Mouse (Mus musculus) forebrain, embryonic 11.5 days (tissue): Measurements from ENCODE around the gene Ppp1r35. TPM values are rescaled to one million over a fixed set of nuclear protein-coding genes. Genes with fewer than 3 reads are reported as not detected.

Experiments
- ATAC-seq: fragments of 200-750 bp; cut with Nextera tagmentation; replicated peaks from 2 replicates; pipeline ENCODE4 v1.8.0; 2017; ENCODE audit warnings: moderate TSS enrichment; ENCODE audit not compliant: low FRiP score
- DNase-seq: peaks from one replicate; pipeline ENCODE4 v3.0.0-alpha.2; 2017; ENCODE audit warnings: low spot score
- H3K27ac ChIP-seq: fragments of 300-500 bp; sonication (generic); 2 replicates; pipeline ENCODE4 v1.5.1; 2014; ENCODE audit warnings: low read depth, low read length
- H3K27me3 ChIP-seq: fragments of 300-500 bp; sonication (generic); 2 replicates; pipeline ENCODE4 v1.6.1; 2014; ENCODE audit warnings: mild to moderate bottlenecking, low read length, mixed read lengths; ENCODE audit not compliant: control insufficient read depth, insufficient read depth
- H3K36me3 ChIP-seq: fragments of 300-500 bp; sonication (generic); 2 replicates; pipeline ENCODE4 v1.6.1; 2014; ENCODE audit warnings: mild to moderate bottlenecking, low read length, moderate library complexity, mixed read lengths; ENCODE audit not compliant: control insufficient read depth, insufficient read depth
- H3K4me1 ChIP-seq: fragments of 300-500 bp; sonication (generic); replicated peaks from 2 replicates; pipeline ENCODE4 v1.6.1; 2014; ENCODE audit warnings: low read length, mixed read lengths; ENCODE audit not compliant: control insufficient read depth, insufficient read depth
- H3K4me2 ChIP-seq: fragments of 300-500 bp; sonication (generic); 2 replicates; pipeline ENCODE4 v1.6.1; 2014; ENCODE audit warnings: low read depth, mild to moderate bottlenecking, low read length, moderate library complexity, mixed read lengths; ENCODE audit not compliant: severe bottlenecking
- H3K4me3 ChIP-seq: fragments of 300-500 bp; sonication (generic); 2 replicates; pipeline ENCODE4 v1.5.1; 2014; ENCODE audit warnings: low read depth, low read length
- H3K9ac ChIP-seq: fragments of 300-500 bp; sonication (generic); 2 replicates; pipeline ENCODE4 v1.6.1; 2014; ENCODE audit warnings: low read length
- H3K9me3 ChIP-seq: fragments of 300-500 bp; sonication (generic); 2 replicates; pipeline ENCODE4 v1.6.1; 2016; ENCODE audit warnings: low read length, mixed read lengths; ENCODE audit not compliant: control insufficient read depth
- WGBS: fragments of 180-500 bp; shearing (Covaris S2); extraction: QIAGEN DNeasy Blood & Tissue Kit; methylation state at CpG from one replicate; pipeline ENCODE4 v1.1.7; 2014; 5-methylcytosine and 5-hydroxymethylcytosine counted together
- polyA plus RNA-seq: library from polyadenylated mRNA; unstranded; fragments of >200 nt; fragmentation: Nextera tagmentation; extraction: Ambion mirVana; gene quantifications from 2 replicates; pipeline ENCODE4 v1.2.1, GENCODE M21; 2014

The Ppp1r35 gene
- polyA plus RNA-seq, 1 experiment from 2014 or later: 72.8 TPM

GRCm38 (mm10) chr5:137756106-137756505 is 22.5 kb upstream of the Ppp1r35 start:
- H3K9me3 ChIP-seq: no peaks in the 10 kb centered on the region
- DNase-seq: no peak
- H3K27ac ChIP-seq: no peak overlapping the region
- no peak overlapping the region for H3K4me3 ChIP-seq
- no peak overlapping the region for H3K4me2 ChIP-seq
- ATAC-seq: no peak
- no peaks in the 10 kb centered on the region; the same call in 1 of the 2 replicates for H3K36me3 ChIP-seq
- H3K9ac ChIP-seq: no peak overlapping the region
- WGBS: 77% methylated on average over 3 of the region's 3 CpGs
- H3K27me3 ChIP-seq: no peaks in the 10 kb centered on the region
- no peaks in the 10 kb centered on the region for H3K4me1 ChIP-seq

GRCm38 (mm10) chr5:137756882-137757661 is 21.6 kb upstream of the Ppp1r35 start:
- Histone ChIP-seq H3K4me1 (no peaks in the 10 kb centered on the region), H3K9me3 (no peaks in the 10 kb centered on the region), H3K27me3 (no peaks in the 10 kb centered on the region), H3K9ac (no peak overlapping the region), H3K4me2 (no peak overlapping the region), H3K27ac (no peak overlapping the region), H3K4me3 (no peak overlapping the region), H3K36me3 (no peaks in the 10 kb centered on the region; the same call in 1 of the 2 replicates)
- DNase-seq (peak; percentile 92), ATAC-seq (peak; percentile 54; the same call in 1 of the 2 replicates)
- 46% methylated on average over 10 of the region's 10 CpGs for WGBS

GRCm38 (mm10) chr5:137757887-137758286 is 20.8 kb upstream of the Ppp1r35 start:
- Histone ChIP-seq H3K9ac (no peak overlapping the region), H3K9me3 (no peaks in the 10 kb centered on the region), H3K36me3 (no peaks in the 10 kb centered on the region; the same call in 1 of the 2 replicates), H3K4me1 (no peaks in the 10 kb centered on the region), H3K4me3 (no peak overlapping the region), H3K27me3 (no peaks in the 10 kb centered on the region), H3K4me2 (no peak overlapping the region), H3K27ac (no peak overlapping the region)
- 0 out of 2 replicates have a peak, but pooled peaks have one; percentile 32 for ATAC-seq
- 84% methylated on average over 6 of the region's 6 CpGs for WGBS
- DNase-seq: no peak

DNA sequence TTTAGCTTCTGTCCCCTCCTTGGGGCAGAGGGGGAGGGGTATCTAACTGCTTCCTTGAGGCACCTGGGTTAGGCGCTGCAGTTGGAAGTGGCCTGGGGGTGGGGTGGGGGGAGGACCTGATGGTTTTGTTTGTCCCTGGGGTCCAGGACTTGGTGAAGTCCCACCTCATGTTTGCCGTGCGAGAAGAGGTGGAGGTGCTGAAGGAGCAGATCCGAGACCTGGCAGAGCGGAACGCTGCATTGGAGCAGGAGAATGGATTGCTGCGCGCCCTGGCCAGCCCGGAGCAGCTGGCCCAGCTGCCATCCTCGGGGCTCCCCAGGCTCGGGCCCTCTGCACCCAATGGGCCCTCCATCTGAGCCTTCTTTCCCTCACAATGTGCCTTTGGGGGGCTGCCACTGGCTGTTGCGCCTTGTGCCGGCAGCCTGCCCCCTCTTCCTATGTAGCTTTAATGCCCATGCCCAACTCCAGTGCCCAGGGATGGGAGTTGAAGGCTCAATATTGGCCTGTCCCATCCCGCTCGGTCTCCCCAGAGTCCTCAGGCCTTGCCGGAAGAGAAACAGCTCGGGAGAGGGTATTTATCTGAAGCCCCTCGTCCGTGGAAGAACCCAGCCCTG is 19.6 kb upstream of the Ppp1r35 start:
- no peak for ATAC-seq
- H3K27me3 ChIP-seq: no peaks in the 10 kb centered on the region
- no peak overlapping the region for H3K4me2 ChIP-seq
- no peaks in the 10 kb centered on the region for H3K4me1 ChIP-seq
- no peak overlapping the region for H3K27ac ChIP-seq
- WGBS: 91% methylated on average over 19 of the region's 19 CpGs
- no peaks in the 10 kb centered on the region for H3K9me3 ChIP-seq
- H3K36me3 ChIP-seq: no peaks in the 10 kb centered on the region; the same call in 1 of the 2 replicates
- H3K4me3 ChIP-seq: no peak overlapping the region
- no peak for DNase-seq
- no peak overlapping the region for H3K9ac ChIP-seq

DNA sequence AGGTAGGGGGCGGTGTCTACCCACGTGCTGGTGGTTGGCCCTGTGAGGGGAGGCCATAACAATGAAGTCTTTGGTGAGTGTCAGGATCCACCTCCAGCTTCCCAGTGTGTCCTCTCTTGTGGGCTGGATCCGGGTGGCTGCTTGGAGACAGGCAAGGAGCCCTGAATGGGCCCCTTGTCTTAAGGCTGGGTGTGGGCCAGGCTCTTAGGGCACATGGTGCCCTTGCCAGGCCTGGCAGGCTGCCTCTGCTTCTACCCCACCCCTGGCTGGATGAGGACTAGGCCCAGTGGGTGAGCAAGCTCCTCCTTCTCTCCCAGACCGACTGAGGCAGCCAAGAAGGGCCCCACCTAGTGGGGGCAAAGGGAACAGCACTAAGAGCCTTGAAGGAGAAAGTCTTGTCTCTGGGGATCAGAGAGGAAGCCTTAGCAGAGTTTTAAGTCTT is 18.7 kb upstream of the Ppp1r35 start:
- Histone ChIP-seq H3K36me3 (no peaks in the 10 kb centered on the region; the same call in 1 of the 2 replicates), H3K9me3 (no peaks in the 10 kb centered on the region), H3K4me2 (no peak overlapping the region), H3K27ac (no peak overlapping the region), H3K4me1 (no peaks in the 10 kb centered on the region), H3K4me3 (no peak overlapping the region), H3K27me3 (no peaks in the 10 kb centered on the region), H3K9ac (no peak overlapping the region)
- 42% methylated on average over 4 of the region's 4 CpGs for WGBS
- DNase-seq (peak; percentile 86), ATAC-seq (0 out of 2 replicates have a peak, but pooled peaks have one; percentile 47)

- no peak overlapping the region for H3K27ac ChIP-seq
- 61% methylated on average over 9 of the region's 9 CpGs for WGBS
- no peak for ATAC-seq
These were observed 13.9 kb upstream of the Ppp1r35 start for GRCm38 (mm10) chr5:137764609-137765340.

GRCm38 (mm10) chr5:137766270-137766669 is 12.4 kb upstream of the Ppp1r35 start:
- no peak for DNase-seq
- H3K9me3 ChIP-seq: no peaks in the 10 kb centered on the region
- no peak overlapping the region for H3K4me3 ChIP-seq
- H3K27ac ChIP-seq: no peak overlapping the region
- no peaks in the 10 kb centered on the region for H3K36me3 ChIP-seq
- H3K4me1 ChIP-seq: no peaks in the 10 kb centered on the region
- no peak for ATAC-seq
- no peak overlapping the region for H3K4me2 ChIP-seq
- no peaks in the 10 kb centered on the region for H3K27me3 ChIP-seq
- 70% methylated on average over 3 of the region's 3 CpGs for WGBS
- no peak overlapping the region for H3K9ac ChIP-seq

More at GRCm38 (mm10) chr5:137764609-137765340, 13.9 kb upstream of the Ppp1r35 start:
- Histone ChIP-seq H3K9ac (no peak overlapping the region), H3K4me2 (no peak overlapping the region), H3K27me3 (no peaks in the 10 kb centered on the region), H3K4me1 (no peaks in the 10 kb centered on the region), H3K36me3 (no peaks in the 10 kb centered on the region), H3K9me3 (no peaks in the 10 kb centered on the region), H3K4me3 (no peak overlapping the region)
- no peak for DNase-seq

DNA sequence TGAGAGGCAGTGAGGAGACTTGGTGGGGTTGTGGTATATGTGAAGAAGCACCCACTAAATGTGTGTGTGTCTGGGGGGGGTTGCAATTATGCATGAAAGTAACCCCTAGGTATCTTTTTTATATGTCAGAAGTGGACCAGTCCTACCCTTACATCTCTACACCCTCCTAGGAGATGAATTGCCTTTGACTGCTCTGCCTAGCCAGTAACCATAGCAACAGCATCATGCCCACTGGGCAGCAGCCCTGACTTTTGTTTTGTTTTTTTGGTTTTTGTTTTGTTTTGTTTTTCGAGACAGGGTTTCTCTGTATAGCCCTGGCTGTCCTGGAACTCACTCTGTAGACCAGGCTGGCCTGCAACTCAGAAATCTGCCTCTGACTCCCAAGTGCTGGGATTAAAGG is 10.2 kb upstream of the Ppp1r35 start:
- no peak overlapping the region for H3K27ac ChIP-seq
- 54% methylated on average over 1 of the region's 1 CpGs for WGBS
- no peak overlapping the region for H3K4me3 ChIP-seq
- H3K9me3 ChIP-seq: no peaks in the 10 kb centered on the region
- DNase-seq (no peak), ATAC-seq (0 out of 2 replicates have a peak, but pooled peaks have one; percentile 27)
- H3K36me3 ChIP-seq: no peaks in the 10 kb centered on the region
- H3K9ac ChIP-seq: no peak overlapping the region
- no peak overlapping the region for H3K4me2 ChIP-seq
- H3K4me1 ChIP-seq: no peaks in the 10 kb centered on the region
- no peaks in the 10 kb centered on the region for H3K27me3 ChIP-seq
